Mouse (Mus musculus): Measurements from ENCODE around the gene Ccna2. TPM values are rescaled to one million over a fixed set of nuclear protein-coding genes. Genes with fewer than 3 reads are reported as not detected.

The Ccna2 gene
- polyA plus RNA-seq, 1 experiment from 2014 or later = 168 TPM

DNA sequence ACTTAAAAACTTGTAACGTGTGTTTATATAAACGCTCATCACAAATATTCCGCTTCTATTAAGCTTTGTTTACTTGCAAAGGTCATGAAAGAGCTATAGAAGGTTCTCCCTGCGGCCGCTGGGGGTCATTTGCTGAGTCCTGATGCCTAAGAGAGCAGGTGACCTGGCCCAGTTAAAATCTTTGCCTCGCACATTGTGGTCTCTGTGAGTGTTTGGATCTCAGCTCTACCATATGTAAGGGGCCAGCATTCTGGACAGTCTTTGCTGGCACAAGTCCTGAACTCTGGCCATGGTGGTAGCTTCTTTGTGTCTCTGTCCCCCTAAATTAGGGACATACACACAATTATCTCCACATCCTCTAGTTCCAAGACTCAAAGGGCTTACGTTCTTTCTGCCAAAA, 39.2 kb downstream of the Ccna2 start:
- Histone ChIP-seq H3K4me3 (no peak overlapping the region), H3K4me1 (peaks cover 38% of the 10 kb centered on the region), H3K36me3 (no peaks in the 10 kb centered on the region), H3K9me3 (no peaks in the 10 kb centered on the region), H3K4me2 (peak overlapping the region; percentile 73; the same call in 1 of the 2 replicates), H3K9ac (no peak overlapping the region), H3K27me3 (replicated peaks) (peaks cover 11% of the 10 kb centered on the region; the same call in 1 of the 2 replicates), H3K27ac (replicated peaks) (no peak overlapping the region)
- ATAC-seq (ENCODE audit: extremely low read depth, insufficient number of reproducible peaks, low FRiP score, low TSS enrichment) = no peak
- WGBS = 49% methylated on average over 7 of the region's 7 CpGs

DNA sequence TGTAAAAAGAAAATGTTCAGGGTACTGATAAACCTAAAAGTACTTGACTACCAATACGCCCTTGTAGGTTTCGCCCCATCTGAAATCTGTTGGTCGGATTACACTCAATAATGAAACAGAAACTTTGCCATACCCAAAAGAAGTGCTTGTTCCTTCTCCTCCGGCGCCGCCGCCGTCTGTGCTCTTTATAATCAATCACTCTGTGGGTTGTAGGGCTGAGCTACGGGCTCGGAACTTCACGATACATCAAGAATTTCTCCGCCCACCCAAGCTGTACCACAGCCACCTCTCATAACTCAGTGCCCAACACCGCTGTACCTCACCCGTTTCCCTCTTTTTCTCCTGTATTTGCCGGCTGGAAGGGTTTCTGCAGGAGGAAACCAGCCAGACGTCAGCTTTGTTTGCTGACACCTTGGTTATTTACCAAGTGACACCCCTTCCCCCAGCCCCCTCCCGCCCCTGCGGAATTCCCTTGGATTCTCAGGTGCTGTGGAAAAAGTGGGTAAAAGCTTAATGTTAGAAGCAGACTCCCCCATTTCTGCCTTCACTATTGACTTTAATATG, 39.9 kb downstream of the Ccna2 start:
- peak overlapping the region; percentile 73 for H3K4me2 ChIP-seq
- H3K4me1 ChIP-seq = peaks cover 38% of the 10 kb centered on the region
- no peaks in the 10 kb centered on the region for H3K9me3 ChIP-seq
- peak overlapping the region; percentile 47 for H3K4me3 ChIP-seq
- no peak overlapping the region for H3K27ac ChIP-seq (replicated peaks)
- peak overlapping the region; percentile 75 for H3K9ac ChIP-seq
- H3K36me3 ChIP-seq = no peaks in the 10 kb centered on the region
- H3K27me3 ChIP-seq (replicated peaks) = 0 out of 2 replicates have a peak, but pooled peaks cover 11% of the 10 kb centered on the region
- WGBS = 8% methylated on average over 18 of the region's 18 CpGs
- ATAC-seq (ENCODE audit: extremely low read depth, insufficient number of reproducible peaks, low FRiP score, low TSS enrichment) = no peak

DNA sequence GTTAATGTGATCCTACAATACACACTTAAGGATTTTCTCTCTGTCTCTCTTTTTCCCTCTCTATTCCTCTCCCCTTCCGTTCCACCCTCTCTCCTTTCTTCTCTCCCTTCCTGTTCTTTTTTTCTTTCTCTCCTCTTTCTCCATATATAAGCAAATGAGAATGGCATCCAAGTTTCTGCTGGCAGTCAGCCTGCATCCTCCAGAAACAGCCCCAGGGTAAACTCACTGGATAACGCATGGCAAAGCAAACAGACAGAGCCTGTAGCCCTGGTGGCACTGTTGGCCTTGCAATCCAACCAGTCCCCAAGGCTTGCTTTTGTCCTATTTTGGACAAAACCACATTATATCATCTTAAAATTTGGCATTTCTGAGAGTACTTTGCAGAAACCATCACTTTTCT, 40.7 kb downstream of the Ccna2 start:
- H3K27me3 ChIP-seq (replicated peaks) = 0 out of 2 replicates have a peak, but pooled peaks cover 11% of the 10 kb centered on the region
- no peaks in the 10 kb centered on the region for H3K36me3 ChIP-seq
- no peak overlapping the region for H3K4me3 ChIP-seq
- H3K27ac ChIP-seq (replicated peaks) = peak overlapping the region; percentile 73
- no peak for ATAC-seq (ENCODE audit: extremely low read depth, insufficient number of reproducible peaks, low FRiP score, low TSS enrichment)
- H3K9me3 ChIP-seq = no peaks in the 10 kb centered on the region
- WGBS = 33% methylated on average over 2 of the region's 2 CpGs
- H3K4me1 ChIP-seq = peaks cover 38% of the 10 kb centered on the region
- H3K9ac ChIP-seq = no peak overlapping the region
- H3K4me2 ChIP-seq = peak overlapping the region; percentile 73

DNA sequence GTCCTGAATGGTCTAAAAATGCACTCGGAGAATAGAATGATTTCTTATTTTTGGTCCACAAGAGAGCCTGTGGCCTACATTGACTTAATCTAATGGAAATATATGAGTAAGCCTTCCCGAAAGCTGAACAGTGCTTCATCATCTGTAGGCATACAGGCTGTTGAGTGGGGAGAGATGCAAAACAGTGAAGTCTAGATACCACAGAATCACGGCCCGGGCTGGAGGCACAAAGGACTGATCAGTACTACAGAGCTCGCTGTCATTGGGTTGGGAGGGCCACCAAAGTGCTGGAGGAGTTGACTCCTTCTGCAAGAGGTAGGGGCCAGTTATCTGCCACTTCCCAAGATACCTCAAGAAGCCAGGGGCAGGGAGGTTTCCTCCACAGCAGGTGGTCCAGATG, 41.2 kb downstream of the Ccna2 start:
- Histone ChIP-seq H3K4me2 (peak overlapping the region; percentile 73), H3K9ac (no peak overlapping the region), H3K27ac (replicated peaks) (peak overlapping the region; percentile 73), H3K9me3 (no peaks in the 10 kb centered on the region), H3K36me3 (no peaks in the 10 kb centered on the region), H3K4me1 (peaks cover 38% of the 10 kb centered on the region), H3K27me3 (replicated peaks) (0 out of 2 replicates have a peak, but pooled peaks cover 11% of the 10 kb centered on the region), H3K4me3 (no peak overlapping the region)
- WGBS = 32% methylated on average over 5 of the region's 5 CpGs
- no peak for ATAC-seq (ENCODE audit: extremely low read depth, insufficient number of reproducible peaks, low FRiP score, low TSS enrichment)

DNA sequence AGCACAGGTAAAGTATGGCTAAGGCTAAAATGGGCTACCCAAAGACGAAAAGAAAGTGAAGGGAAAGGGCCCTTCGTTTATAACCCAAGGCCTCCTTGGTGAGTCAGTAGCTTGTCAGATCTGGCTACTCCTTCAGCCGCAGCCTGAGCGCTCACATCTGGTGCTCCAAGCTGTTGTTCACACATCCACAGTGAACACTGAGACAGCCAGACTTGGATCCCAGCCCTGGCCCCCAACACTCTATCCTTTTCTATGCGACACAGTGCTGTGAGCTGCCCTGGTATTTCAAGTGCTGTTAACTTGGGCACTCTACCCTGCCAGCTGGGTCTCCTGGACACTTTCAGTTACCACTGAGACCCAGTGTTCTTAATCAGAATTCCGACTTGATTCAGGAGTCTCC, 41.6 kb downstream of the Ccna2 start:
- Histone ChIP-seq H3K4me3 (no peak overlapping the region), H3K4me1 (peaks cover 38% of the 10 kb centered on the region), H3K9me3 (no peaks in the 10 kb centered on the region), H3K9ac (no peak overlapping the region), H3K4me2 (peak overlapping the region; percentile 73; the same call in 1 of the 2 replicates), H3K36me3 (no peaks in the 10 kb centered on the region), H3K27ac (replicated peaks) (peak overlapping the region; percentile 73), H3K27me3 (replicated peaks) (0 out of 2 replicates have a peak, but pooled peaks cover 11% of the 10 kb centered on the region)
- 39% methylated on average over 6 of the region's 6 CpGs for WGBS
- ATAC-seq (ENCODE audit: extremely low read depth, insufficient number of reproducible peaks, low FRiP score, low TSS enrichment) = peak; percentile 54; the same call in 1 of the 2 replicates

DNA sequence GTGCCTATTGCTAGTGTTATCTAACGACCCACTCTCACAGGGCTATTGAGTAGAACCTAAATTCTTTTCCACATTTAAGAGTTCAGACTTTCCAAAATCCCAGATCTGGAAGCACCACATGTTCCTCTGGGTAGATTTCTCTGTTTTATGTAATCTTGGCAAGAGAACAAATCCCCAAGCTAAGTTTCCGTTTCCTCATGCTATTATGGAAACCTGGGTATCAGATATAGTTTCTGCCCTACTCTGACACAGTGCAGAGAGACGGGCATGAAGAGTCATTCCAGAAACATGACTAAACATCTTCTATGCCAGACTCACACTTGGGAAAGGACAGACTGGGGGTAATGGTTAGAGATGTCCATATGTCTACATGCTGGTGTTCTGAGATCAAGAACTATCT, 47.5 kb downstream of the Ccna2 start:
- Histone ChIP-seq H3K27me3 (replicated peaks) (peaks cover 33% of the 10 kb centered on the region), H3K4me1 (peaks cover 19% of the 10 kb centered on the region; the same call in 1 of the 2 replicates), H3K27ac (replicated peaks) (no peak overlapping the region), H3K4me3 (no peak overlapping the region), H3K4me2 (no peak overlapping the region), H3K9me3 (no peaks in the 10 kb centered on the region), H3K9ac (no peak overlapping the region), H3K36me3 (no peaks in the 10 kb centered on the region)
- ATAC-seq (ENCODE audit: extremely low read depth, insufficient number of reproducible peaks, low FRiP score, low TSS enrichment) = no peak
- 46% methylated on average over 3 of the region's 3 CpGs for WGBS

DNA sequence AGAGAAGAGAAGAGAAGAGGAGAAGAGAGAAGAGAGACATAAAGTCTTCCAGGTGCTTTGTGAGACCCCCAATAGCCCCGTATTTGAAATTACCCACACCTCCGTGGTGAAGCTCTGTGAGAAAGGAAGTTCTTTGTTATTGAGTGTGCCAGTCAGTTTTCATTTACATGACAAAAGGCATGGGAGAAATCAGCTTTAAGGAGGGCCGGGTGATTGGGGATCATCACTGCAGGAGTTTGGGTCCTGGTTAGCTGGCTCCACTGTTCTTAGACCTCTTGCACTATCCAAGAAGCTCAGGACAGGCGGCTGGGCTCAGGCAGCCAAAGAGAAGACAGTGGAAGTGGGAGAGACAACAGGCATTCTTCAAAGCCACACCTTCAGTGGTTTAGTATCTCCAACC, 49.8 kb downstream of the Ccna2 start:
- Histone ChIP-seq H3K4me1 (peaks cover 19% of the 10 kb centered on the region; the same call in 1 of the 2 replicates), H3K27me3 (replicated peaks) (peaks cover 44% of the 10 kb centered on the region), H3K9ac (no peak overlapping the region), H3K9me3 (no peaks in the 10 kb centered on the region), H3K4me3 (no peak overlapping the region), H3K27ac (replicated peaks) (no peak overlapping the region), H3K36me3 (no peaks in the 10 kb centered on the region), H3K4me2 (peak overlapping the region; percentile 83)
- ATAC-seq (ENCODE audit: extremely low read depth, insufficient number of reproducible peaks, low FRiP score, low TSS enrichment) = no peak
- 23% methylated on average over 4 of the region's 4 CpGs for WGBS

DNA sequence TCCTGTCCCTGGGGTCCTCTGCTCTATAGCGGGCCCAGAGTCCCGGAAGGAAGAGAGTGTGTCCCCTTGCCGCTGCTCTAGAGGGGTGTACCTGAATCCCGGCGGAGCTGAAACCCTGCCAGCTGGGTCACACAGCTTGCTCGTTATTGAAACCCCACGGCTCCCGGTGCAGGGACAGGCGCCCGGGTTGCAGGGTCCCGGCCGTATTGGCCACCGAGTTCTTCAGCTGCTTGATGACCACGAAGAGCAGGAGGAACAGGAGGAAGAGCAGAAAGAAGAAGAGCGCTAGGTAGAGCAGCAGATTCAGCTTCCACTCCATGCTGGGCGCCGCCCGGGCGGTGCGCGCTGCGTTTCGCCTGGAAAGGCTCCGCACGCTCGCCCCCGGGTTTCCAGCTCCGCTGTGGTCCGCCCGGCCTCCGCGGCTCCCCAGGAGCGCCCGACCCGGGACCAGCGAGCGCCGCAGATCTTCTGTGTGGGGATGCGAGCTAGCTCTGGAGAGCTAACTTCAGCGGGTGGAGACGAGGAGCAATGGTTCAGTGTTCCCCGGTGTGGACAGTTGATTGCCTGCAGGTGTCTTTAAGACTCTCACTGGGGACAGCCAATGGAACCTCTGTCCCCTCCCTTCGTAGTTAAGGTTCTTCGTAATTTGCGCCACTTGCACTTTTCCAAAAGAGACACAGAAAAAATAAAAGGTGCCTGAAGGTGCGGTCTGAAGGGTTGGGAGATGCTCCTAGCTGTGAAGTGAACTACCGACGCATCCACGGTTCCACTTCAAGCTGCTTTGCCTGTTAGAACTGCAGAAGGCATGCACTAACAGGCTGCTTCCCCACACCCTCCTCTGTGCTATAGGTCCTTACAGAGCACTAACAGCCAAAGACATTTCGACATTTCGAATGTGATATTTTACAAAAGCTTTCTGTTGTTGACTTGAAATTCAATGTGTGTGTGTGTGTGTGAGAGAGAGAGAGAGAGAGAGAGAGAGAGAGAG, 50.6 kb downstream of the Ccna2 start, which contains the start of gene Gm11549:
TSS of gene Gm11549 (minus strand) at position 741 of the 988 bp plus-strand sequence.
- Histone ChIP-seq H3K9ac (peak within 1 kb of the TSS; percentile 80), H3K36me3 (no peaks in the 10 kb centered on the region), H3K4me2 (peak within 1 kb of the TSS; percentile 83), H3K4me3 (peak within 1 kb of the TSS; percentile 63), H3K27me3 (replicated peaks) (peaks cover 44% of the 10 kb centered on the region), H3K4me1 (peaks cover 19% of the 10 kb centered on the region; the same call in 1 of the 2 replicates), H3K9me3 (no peaks in the 10 kb centered on the region), H3K27ac (replicated peaks) (no peak within 1 kb of the TSS)
- WGBS = 2% methylated on average over 51 of the region's 51 CpGs
- ATAC-seq (ENCODE audit: extremely low read depth, insufficient number of reproducible peaks, low FRiP score, low TSS enrichment) = no peak

DNA sequence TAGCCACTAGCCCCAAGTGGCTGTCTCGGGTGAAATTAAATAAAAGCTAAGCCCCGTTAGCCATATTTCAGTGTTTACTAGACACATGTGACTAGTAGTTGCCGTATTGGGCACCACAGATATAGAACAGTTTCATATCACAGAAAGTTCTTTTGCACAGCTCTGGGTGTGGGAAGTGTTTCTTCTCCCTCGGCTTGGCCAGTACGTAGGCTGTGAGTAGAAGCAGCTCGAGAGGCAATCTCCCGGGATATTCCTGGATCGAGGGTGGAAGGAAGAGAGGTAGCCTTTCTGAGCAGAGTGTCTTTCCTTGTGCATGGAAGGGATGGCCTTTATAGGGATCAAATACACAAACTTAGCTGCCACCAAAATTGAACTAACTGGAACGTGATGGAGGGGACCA, 55.8 kb downstream of the Ccna2 start:
- ATAC-seq (ENCODE audit: extremely low read depth, insufficient number of reproducible peaks, low FRiP score, low TSS enrichment) = no peak
- no peak overlapping the region for H3K4me3 ChIP-seq
- WGBS = 75% methylated on average over 9 of the region's 9 CpGs
- H3K27ac ChIP-seq (replicated peaks) = no peak overlapping the region
- H3K9ac ChIP-seq = no peak overlapping the region
- no peaks in the 10 kb centered on the region for H3K9me3 ChIP-seq
- no peak overlapping the region for H3K4me2 ChIP-seq
- H3K27me3 ChIP-seq (replicated peaks) = peaks cover 32% of the 10 kb centered on the region
- no peaks in the 10 kb centered on the region for H3K36me3 ChIP-seq
- H3K4me1 ChIP-seq = peaks cover 9% of the 10 kb centered on the region; the same call in 1 of the 2 replicates
